Mouse (Mus musculus) cerebellum, adult 2 months (tissue): ENCODE results near the gene Tgfbr3.

Source experiments
- CTCF ChIP-seq: fragments of 200-500 bp; IDR thresholded peaks from 2 replicates; pipeline ENCODE4 v1.5.1; 2011; ENCODE audit warnings: low read depth, mild to moderate bottlenecking, control low read depth, low read length, moderate library complexity, borderline replicate concordance; ENCODE audit not compliant: insufficient read depth
- POLR2A ChIP-seq: fragments of 200-500 bp; IDR thresholded peaks from 2 replicates; pipeline ENCODE4 v1.6.1; 2011; ENCODE audit warnings: low read length, control low read depth, borderline replicate concordance; ENCODE audit not compliant: insufficient read depth

GRCm38 (mm10) chr5:107223029-107223428 is 66.4 kb downstream of the Tgfbr3 start:
- no peak for TF ChIP-seq CTCF
- no peak for TF ChIP-seq POLR2A
